ENCODE assay signal across 25 mouse cellular contexts in the genomic region with DNA sequence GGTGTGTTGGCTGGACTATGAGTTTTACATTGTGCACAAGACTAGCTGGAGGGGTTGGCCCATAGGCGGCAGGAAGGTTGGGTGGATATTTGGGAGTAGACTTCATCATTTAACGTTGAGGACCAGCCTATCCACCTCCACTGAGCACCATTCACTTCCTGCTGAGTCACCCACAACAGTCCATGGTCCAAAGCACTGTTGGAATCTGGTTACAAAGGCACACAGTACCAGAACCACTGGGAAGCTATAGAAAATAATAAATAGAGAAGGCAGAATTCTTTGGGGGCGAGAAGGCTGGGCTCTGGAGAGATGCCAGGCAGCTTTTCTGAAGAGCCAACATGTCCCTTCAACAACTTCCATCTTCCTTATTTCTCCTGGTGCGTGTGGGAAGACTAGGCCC. TPM values are rescaled to one million over a fixed set of nuclear protein-coding genes. Genes with fewer than 3 reads are reported as not detected.
A peak's percentile ranks its signal among the peaks of the same experiment; 100 is the strongest.
DNase-seq lines count a peak whose midpoint lies in the region; ATAC-seq and TF ChIP-seq lines count a peak whose summit lies in the region.
"Had no signal": no experiment of that assay in that cellular context is flagged by ENCODE, and none has a peak within 500 bp of the region (broad histone marks: within the 10 kb centered on the region; RNA-seq: fewer than 3 reads in every experiment).

No protein-coding gene starts in this region.

- H3K9ac ChIP-seq in liver, embryonic 13.5 days: no peak overlapping the region
- H3K9ac ChIP-seq: forebrain, embryonic 12.5 days; forebrain, postnatal 0 days; kidney, embryonic 15.5 days; limb, embryonic 13.5 days had no signal

- no peaks in the 10 kb centered on the region for H3K27me3 ChIP-seq in liver, embryonic 13.5 days
- H3K27me3 ChIP-seq: forebrain, embryonic 12.5 days; kidney, embryonic 15.5 days; limb, embryonic 13.5 days had no signal

- 59% methylated on average over 4 of the region's 4 CpGs for WGBS in liver, embryonic 13.5 days (ENCODE audit: insufficient replicate concordance)

- peak; percentile 2 for DNase-seq in right cerebral cortex, postnatal 14 days
- no peak for DNase-seq in right cerebral cortex, postnatal 10 days (ENCODE audit: low spot score in 2 of 2)
- no peak for DNase-seq in liver, embryonic 13.5 days
- no peak for DNase-seq in cerebellum, adult 9-11 months
- DNase-seq in retina, embryonic 14.5 days (ENCODE audit: low spot score): no peak
- DNase-seq: adrenal gland, adult 2 months; adrenal gland, postnatal 36 days; cerebellum, adult 2 months; forebrain, postnatal 0 days; heart, postnatal 14 days; kidney, adult 11 months; lung, adult 2 months; lung, postnatal 10 days; midbrain, embryonic 14.5 days; right cerebral cortex, postnatal 4 days; thymus, postnatal 4 days had no signal

- no peak overlapping the region for H3K4me2 ChIP-seq in liver, embryonic 13.5 days
- H3K4me2 ChIP-seq: forebrain, embryonic 12.5 days; kidney, embryonic 15.5 days; limb, embryonic 13.5 days had no signal

- ATAC-seq in liver, embryonic 13.5 days (ENCODE audit: low read depth): no peak
- ATAC-seq in megakaryocyte, adult 5-6 weeks (ENCODE audit: poor library complexity, severe bottlenecking): no peak
- ATAC-seq: forebrain, postnatal 0 days; hindbrain, postnatal 0 days had no signal

- H3K4me1 ChIP-seq in embryonic fibroblast, embryonic 13.5 days (ENCODE audit: control insufficient read depth, insufficient read depth, low read length): 0 out of 2 replicates have a peak, but pooled peaks cover 4% of the 10 kb centered on the region
- H3K4me1 ChIP-seq in liver, embryonic 13.5 days (replicated peaks): peaks cover 35% of the 10 kb centered on the region
- H3K4me1 ChIP-seq: forebrain, embryonic 12.5 days; limb, embryonic 13.5 days had no signal

- H3K36me3 ChIP-seq in liver, embryonic 13.5 days: peaks cover 50% of the 10 kb centered on the region

- TF ChIP-seq CTCF in embryonic fibroblast, embryonic 13.5 days (IDR thresholded peaks at IDR 0.05; ENCODE audit: borderline replicate concordance, insufficient read depth, low read length): no peak

- H3K9me3 ChIP-seq in liver, embryonic 13.5 days (replicated peaks): no peaks in the 10 kb centered on the region
- H3K9me3 ChIP-seq: forebrain, embryonic 12.5 days; kidney, embryonic 15.5 days; limb, embryonic 13.5 days had no signal

- peak overlapping the region; percentile 59 for H3K27ac ChIP-seq in embryonic fibroblast, embryonic 13.5 days (ENCODE audit: insufficient read depth, low read length)
- peak overlapping the region; percentile 74; the same call in 1 of the 2 replicates for H3K27ac ChIP-seq in liver, embryonic 13.5 days
- H3K27ac ChIP-seq: forebrain, embryonic 12.5 days; hindbrain, postnatal 0 days; kidney, embryonic 15.5 days; layer of hippocampus, adult 2 months; left cerebral cortex, adult 2 months; macrophage had no signal

- H3K4me3 ChIP-seq in embryonic fibroblast, embryonic 13.5 days (ENCODE audit: insufficient read depth, low read length): no peak overlapping the region
- H3K4me3 ChIP-seq in liver, embryonic 13.5 days (replicated peaks): no peak overlapping the region
- H3K4me3 ChIP-seq: forebrain, embryonic 12.5 days; kidney, embryonic 15.5 days; layer of hippocampus, adult 2 months; left cerebral cortex, adult 2 months; limb, embryonic 13.5 days had no signal

- no peak for TF ChIP-seq POLR2A in embryonic fibroblast, embryonic 13.5 days (IDR thresholded peaks at IDR 0.05; ENCODE audit: low read depth, low read length)

RNA-seq across cellular contexts. Expression of a gene that starts 28.2 kb away (rescaled TPM):
- 18.5 and 19.5 TPM in 2 replicates for polyA plus RNA-seq in embryonic fibroblast, embryonic 13.5 days (2011; ENCODE audit: insufficient read length, low read depth, missing spikeins)
- 6.1 and 8.5 TPM in 2 replicates for polyA plus RNA-seq in liver, embryonic 13.5 days (2015; fragmentation: Nextera tagmentation; extraction: Ambion mirVana)
- 56.6 and 60.7 TPM in 2 replicates for total RNA-seq in megakaryocyte, adult 5-6 weeks (2015)
- total RNA-seq in megakaryocyte, adult 5-6 weeks (2017): 24.3 and 43.1 TPM in 2 replicates
